Mouse (Mus musculus): Measurements from ENCODE around the gene Prss37. TPM values are rescaled to one million over a fixed set of nuclear protein-coding genes. Genes with fewer than 3 reads are reported as not detected.

The Prss37 gene
- not detected in 2 replicates for polyA plus RNA-seq (2015; fragmentation: Nextera tagmentation; extraction: Ambion mirVana)

- H3K27me3 ChIP-seq = no peaks in the 10 kb centered on the region
- no peaks in the 10 kb centered on the region for H3K36me3 ChIP-seq
- H3K4me2 ChIP-seq = no peak within 1 kb of the TSS
- no peak within 1 kb of the TSS for H3K9ac ChIP-seq
- WGBS = 72% methylated on average over 1 of the region's 1 CpGs
- H3K27ac ChIP-seq = no peak within 1 kb of the TSS
- H3K9me3 ChIP-seq = no peaks in the 10 kb centered on the region
- no peak within 1 kb of the TSS for H3K4me3 ChIP-seq
- no peaks in the 10 kb centered on the region for H3K4me1 ChIP-seq
- no peak for ATAC-seq (ENCODE audit: insufficient number of reproducible peaks, insufficient read depth, low FRiP score, low TSS enrichment, low read depth)
Observed at GRCm38 (mm10) chr6:40519408-40519807, at the start of gene Prss37. Gene Prss37 (minus strand): TSS chr6:40519508.

- Histone ChIP-seq H3K27me3 (no peaks in the 10 kb centered on the region), H3K4me3 (no peak within 1 kb of the TSS)
- WGBS = 86% methylated on average over 2 of the region's 2 CpGs
Observed at GRCm38 (mm10) chr6:40554950-40555349, 35.6 kb upstream of the Prss37 start, which contains the start of gene Olfr461. Gene Olfr461 (minus strand): TSS chr6:40555050.

GRCm38 (mm10) chr6:40544690-40545089 lies 25.4 kb upstream of the Prss37 start:
- no peaks in the 10 kb centered on the region for H3K4me1 ChIP-seq
- no peaks in the 10 kb centered on the region for H3K27me3 ChIP-seq
- H3K4me3 ChIP-seq = no peak overlapping the region
- 78% methylated on average over 10 of the region's 10 CpGs for WGBS
- no peak for ATAC-seq (ENCODE audit: insufficient number of reproducible peaks, insufficient read depth, low FRiP score, low TSS enrichment, low read depth)
- H3K36me3 ChIP-seq = no peaks in the 10 kb centered on the region
- no peaks in the 10 kb centered on the region for H3K9me3 ChIP-seq
- no peak overlapping the region for H3K9ac ChIP-seq
- H3K4me2 ChIP-seq = no peak overlapping the region
- H3K27ac ChIP-seq = no peak overlapping the region

More at GRCm38 (mm10) chr6:40554950-40555349, 35.6 kb upstream of the Prss37 start, which contains the start of gene Olfr461:
- Histone ChIP-seq H3K27ac (no peak within 1 kb of the TSS), H3K36me3 (no peaks in the 10 kb centered on the region), H3K9ac (no peak within 1 kb of the TSS), H3K4me2 (no peak within 1 kb of the TSS), H3K9me3 (no peaks in the 10 kb centered on the region), H3K4me1 (no peaks in the 10 kb centered on the region)
- no peak for ATAC-seq (ENCODE audit: insufficient number of reproducible peaks, insufficient read depth, low FRiP score, low TSS enrichment, low read depth)

- H3K4me2 ChIP-seq = no peak within 1 kb of the TSS
- H3K9ac ChIP-seq = no peak within 1 kb of the TSS
- ATAC-seq (ENCODE audit: insufficient number of reproducible peaks, insufficient read depth, low FRiP score, low TSS enrichment, low read depth) = no peak
- H3K27ac ChIP-seq = no peak within 1 kb of the TSS
- no peaks in the 10 kb centered on the region for H3K4me1 ChIP-seq
- no peaks in the 10 kb centered on the region for H3K27me3 ChIP-seq
- 88% methylated on average over 3 of the region's 3 CpGs for WGBS
- no peaks in the 10 kb centered on the region for H3K36me3 ChIP-seq
- no peaks in the 10 kb centered on the region for H3K9me3 ChIP-seq
- no peak within 1 kb of the TSS for H3K4me3 ChIP-seq
Observed at GRCm38 (mm10) chr6:40493229-40493628, 26.1 kb downstream of the Prss37 start, which contains the start of gene Tas2r108. Gene Tas2r108 (plus strand): TSS chr6:40493529.

GRCm38 (mm10) chr6:40490933-40491332 lies 28.4 kb downstream of the Prss37 start, which contains the start of gene Tas2r137:
Gene Tas2r137 (plus strand): TSS chr6:40491233.
- Histone ChIP-seq H3K27me3 (no peaks in the 10 kb centered on the region), H3K4me3 (no peak within 1 kb of the TSS), H3K4me1 (no peaks in the 10 kb centered on the region), H3K9ac (no peak within 1 kb of the TSS), H3K27ac (no peak within 1 kb of the TSS), H3K36me3 (no peaks in the 10 kb centered on the region), H3K9me3 (no peaks in the 10 kb centered on the region), H3K4me2 (no peak within 1 kb of the TSS)
- no peak for ATAC-seq (ENCODE audit: insufficient number of reproducible peaks, insufficient read depth, low FRiP score, low TSS enrichment, low read depth)

- Histone ChIP-seq H3K9ac (no peak overlapping the region), H3K4me2 (no peak overlapping the region), H3K27ac (no peak overlapping the region), H3K4me3 (no peak overlapping the region), H3K36me3 (peaks cover 62% of the 10 kb centered on the region), H3K9me3 (no peaks in the 10 kb centered on the region), H3K4me1 (no peaks in the 10 kb centered on the region), H3K27me3 (no peaks in the 10 kb centered on the region)
- 93% methylated on average over 5 of the region's 5 CpGs for WGBS
- ATAC-seq (ENCODE audit: insufficient number of reproducible peaks, insufficient read depth, low FRiP score, low TSS enrichment, low read depth) = no peak
Observed at GRCm38 (mm10) chr6:40482318-40482717, 37.0 kb downstream of the Prss37 start.

GRCm38 (mm10) chr6:40479705-40480104 lies 39.6 kb downstream of the Prss37 start:
- Histone ChIP-seq H3K4me3 (no peak overlapping the region), H3K9me3 (no peaks in the 10 kb centered on the region), H3K4me2 (no peak overlapping the region), H3K4me1 (no peaks in the 10 kb centered on the region), H3K36me3 (peaks cover 73% of the 10 kb centered on the region), H3K9ac (no peak overlapping the region), H3K27me3 (no peaks in the 10 kb centered on the region), H3K27ac (no peak overlapping the region)
- ATAC-seq (ENCODE audit: insufficient number of reproducible peaks, insufficient read depth, low FRiP score, low TSS enrichment, low read depth) = no peak
- WGBS = 94% methylated on average over 1 of the region's 1 CpGs

- H3K9ac ChIP-seq = no peak overlapping the region
- H3K4me2 ChIP-seq = no peak overlapping the region
- H3K36me3 ChIP-seq = peaks cover 55% of the 10 kb centered on the region
- no peak overlapping the region for H3K27ac ChIP-seq
- peaks cover 11% of the 10 kb centered on the region for H3K4me1 ChIP-seq
- no peaks in the 10 kb centered on the region for H3K27me3 ChIP-seq
- 87% methylated on average over 4 of the region's 4 CpGs for WGBS
- no peak overlapping the region for H3K4me3 ChIP-seq
- H3K9me3 ChIP-seq = no peaks in the 10 kb centered on the region
- no peak for ATAC-seq (ENCODE audit: insufficient number of reproducible peaks, insufficient read depth, low FRiP score, low TSS enrichment, low read depth)
Observed at GRCm38 (mm10) chr6:40476132-40476531, 43.2 kb downstream of the Prss37 start.

- under 1% methylated on average over 7 of the region's 7 CpGs for WGBS
- Histone ChIP-seq H3K27me3 (no peaks in the 10 kb centered on the region), H3K4me3 (peak overlapping the region; percentile 78), H3K36me3 (peaks cover 32% of the 10 kb centered on the region), H3K4me1 (peaks cover 11% of the 10 kb centered on the region), H3K4me2 (peak overlapping the region; percentile 67), H3K9me3 (no peaks in the 10 kb centered on the region), H3K9ac (peak overlapping the region; percentile 97), H3K27ac (peak overlapping the region; percentile 98)
- 0 out of 2 replicates have a peak, but pooled peaks have one; percentile 3 for ATAC-seq (ENCODE audit: insufficient number of reproducible peaks, insufficient read depth, low FRiP score, low TSS enrichment, low read depth)
Observed at GRCm38 (mm10) chr6:40471720-40472010, 47.6 kb downstream of the Prss37 start.

- peak; percentile 94 for ATAC-seq (ENCODE audit: insufficient number of reproducible peaks, insufficient read depth, low FRiP score, low TSS enrichment, low read depth)
- H3K27ac ChIP-seq = peak within 1 kb of the TSS; percentile 98
- H3K4me3 ChIP-seq = peak within 1 kb of the TSS; percentile 78
- WGBS = 1% methylated on average over 54 of the region's 54 CpGs
- H3K9me3 ChIP-seq = no peaks in the 10 kb centered on the region
- H3K9ac ChIP-seq = peak within 1 kb of the TSS; percentile 97
- no peaks in the 10 kb centered on the region for H3K27me3 ChIP-seq
- H3K4me1 ChIP-seq = peaks cover 11% of the 10 kb centered on the region
- peak within 1 kb of the TSS; percentile 67 for H3K4me2 ChIP-seq
- peaks cover 28% of the 10 kb centered on the region for H3K36me3 ChIP-seq
Observed at GRCm38 (mm10) chr6:40470916-40471719, 48.2 kb downstream of the Prss37 start, which contains the start of gene Ssbp1. Gene Ssbp1 (plus strand): TSS chr6:40471352.

- H3K4me3 ChIP-seq = no peak overlapping the region
- WGBS = 51% methylated on average over 6 of the region's 6 CpGs
- no peaks in the 10 kb centered on the region for H3K27me3 ChIP-seq
- no peaks in the 10 kb centered on the region for H3K36me3 ChIP-seq
- ATAC-seq (ENCODE audit: insufficient number of reproducible peaks, insufficient read depth, low FRiP score, low TSS enrichment, low read depth) = no peak
- H3K27ac ChIP-seq = no peak overlapping the region
- H3K4me1 ChIP-seq = no peaks in the 10 kb centered on the region
- H3K9ac ChIP-seq = no peak overlapping the region
- no peak overlapping the region for H3K4me2 ChIP-seq
- H3K9me3 ChIP-seq = no peaks in the 10 kb centered on the region
Observed at GRCm38 (mm10) chr6:40465710-40466109, 53.6 kb downstream of the Prss37 start.

All from embryonic facial prominence, embryonic 13.5 days (tissue).